Mouse (Mus musculus): ENCODE results near the gene Mx1. TPM values are rescaled to one million over a fixed set of nuclear protein-coding genes. Genes with fewer than 3 reads are reported as not detected.

Mx1 gene
- polyA plus RNA-seq, 1 experiment from 2014 or later: not detected

- 65% methylated on average over 2 of the region's 2 CpGs for WGBS
- no peak overlapping the region for H3K4me2 ChIP-seq (replicated peaks; ENCODE audit: low read depth, low read length)
These were observed 1.4 kb downstream of the Mx1 start for GRCm38 (mm10) chr16:97461271-97461670.

GRCm38 (mm10) chr16:97459831-97460230 lies 2.9 kb downstream of the Mx1 start:
- ATAC-seq (ENCODE audit: low FRiP score, low TSS enrichment): no peak
- no peak overlapping the region for H3K4me3 ChIP-seq (ENCODE audit: low read length)
- H3K27me3 ChIP-seq (ENCODE audit: insufficient read depth, low read length): no peaks in the 10 kb centered on the region
- no peaks in the 10 kb centered on the region for H3K36me3 ChIP-seq (ENCODE audit: insufficient read depth, low read length)
- WGBS: 30% methylated on average over 1 of the region's 1 CpGs
- H3K4me2 ChIP-seq (replicated peaks; ENCODE audit: low read depth, low read length): no peak overlapping the region
- no peaks in the 10 kb centered on the region for H3K4me1 ChIP-seq (ENCODE audit: insufficient read depth, low read length)
- no peak overlapping the region for H3K27ac ChIP-seq (ENCODE audit: low read length)
- no peak overlapping the region for H3K9ac ChIP-seq (replicated peaks; ENCODE audit: low read length)
- H3K9me3 ChIP-seq (ENCODE audit: low read length): no peaks in the 10 kb centered on the region; the same call in 1 of the 2 replicates

More at GRCm38 (mm10) chr16:97461271-97461670, 1.4 kb downstream of the Mx1 start:
- no peaks in the 10 kb centered on the region for H3K36me3 ChIP-seq (ENCODE audit: insufficient read depth, low read length)
- H3K27me3 ChIP-seq (ENCODE audit: insufficient read depth, low read length): no peaks in the 10 kb centered on the region
- no peak overlapping the region for H3K9ac ChIP-seq (replicated peaks; ENCODE audit: low read length)
- no peaks in the 10 kb centered on the region for H3K4me1 ChIP-seq (ENCODE audit: insufficient read depth, low read length)
- no peaks in the 10 kb centered on the region; the same call in 1 of the 2 replicates for H3K9me3 ChIP-seq (ENCODE audit: low read length)
- no peak for ATAC-seq (ENCODE audit: low FRiP score, low TSS enrichment)
- no peak overlapping the region for H3K27ac ChIP-seq (ENCODE audit: low read length)
- no peak overlapping the region for H3K4me3 ChIP-seq (ENCODE audit: low read length)

DNA sequence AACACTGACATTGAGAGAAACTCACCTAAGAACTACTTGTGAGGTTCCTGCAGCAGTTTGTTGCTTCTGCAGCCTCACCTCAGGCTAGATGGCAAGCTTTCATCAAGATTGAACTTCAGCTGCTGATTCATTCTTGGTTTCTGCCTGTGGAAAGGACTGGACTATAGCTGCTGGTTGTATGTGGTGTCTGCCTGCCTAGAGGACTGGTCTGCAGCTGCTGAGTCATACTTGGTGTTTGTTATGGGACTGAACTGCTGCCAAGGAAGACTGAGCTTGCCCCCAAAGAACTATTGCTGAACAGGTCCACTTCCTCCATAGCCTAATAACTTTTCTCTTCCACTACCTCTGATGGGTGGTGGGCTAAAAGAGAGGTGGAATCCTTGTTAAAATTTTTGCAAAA lies 15.3 kb downstream of the Mx1 start:
- no peaks in the 10 kb centered on the region for H3K27me3 ChIP-seq (ENCODE audit: insufficient read depth, low read length)
- H3K4me1 ChIP-seq (ENCODE audit: insufficient read depth, low read length): no peaks in the 10 kb centered on the region
- no peaks in the 10 kb centered on the region for H3K36me3 ChIP-seq (ENCODE audit: insufficient read depth, low read length)
- ATAC-seq (ENCODE audit: low FRiP score, low TSS enrichment): no peak
- H3K4me3 ChIP-seq (ENCODE audit: low read length): no peak overlapping the region
- no peak overlapping the region for H3K9ac ChIP-seq (replicated peaks; ENCODE audit: low read length)
- H3K27ac ChIP-seq (ENCODE audit: low read length): no peak overlapping the region
- H3K9me3 ChIP-seq (ENCODE audit: low read length): no peaks in the 10 kb centered on the region
- H3K4me2 ChIP-seq (replicated peaks; ENCODE audit: low read depth, low read length): no peak overlapping the region

DNA sequence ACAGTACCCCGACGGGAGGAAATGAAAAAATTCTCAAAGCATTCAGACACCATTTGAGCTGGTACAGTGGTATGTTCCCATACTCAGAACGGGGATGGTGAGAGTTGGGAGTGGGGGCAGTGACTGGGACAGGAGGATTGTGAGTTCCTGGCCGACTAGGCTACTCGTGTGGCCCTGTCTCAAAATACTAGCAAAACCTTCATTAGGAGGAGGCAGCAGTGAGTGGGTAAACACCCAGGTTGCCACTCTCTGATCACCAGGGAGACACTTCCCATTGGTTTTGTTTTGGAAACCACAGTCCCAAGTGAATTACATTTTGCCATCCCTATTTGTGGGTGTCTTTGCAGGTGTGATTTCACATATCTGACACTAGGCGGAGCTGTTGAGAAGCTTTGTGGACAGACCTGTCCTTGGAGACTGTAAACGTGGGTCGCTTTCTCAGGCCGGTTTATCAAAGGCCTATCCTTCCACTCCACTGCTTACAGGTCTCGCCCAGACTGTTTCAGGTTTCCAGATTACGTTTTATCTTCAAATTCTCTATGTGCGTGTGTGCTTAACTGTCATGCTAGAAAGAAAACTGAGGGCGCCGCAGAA lies 18.9 kb downstream of the Mx1 start:
- Histone ChIP-seq H3K4me1 (ENCODE audit: insufficient read depth, low read length) (no peaks in the 10 kb centered on the region), H3K36me3 (ENCODE audit: insufficient read depth, low read length) (no peaks in the 10 kb centered on the region), H3K27me3 (ENCODE audit: insufficient read depth, low read length) (no peaks in the 10 kb centered on the region), H3K27ac (ENCODE audit: low read length) (no peak overlapping the region), H3K9ac (replicated peaks; ENCODE audit: low read length) (no peak overlapping the region), H3K9me3 (ENCODE audit: low read length) (no peaks in the 10 kb centered on the region), H3K4me2 (replicated peaks; ENCODE audit: low read depth, low read length) (no peak overlapping the region), H3K4me3 (ENCODE audit: low read length) (no peak overlapping the region)
- ATAC-seq (ENCODE audit: low FRiP score, low TSS enrichment): peak; percentile 82; the same call in 1 of the 2 replicates
- WGBS: 46% methylated on average over 14 of the region's 14 CpGs

- no peaks in the 10 kb centered on the region for H3K9me3 ChIP-seq (ENCODE audit: low read length)
- H3K27me3 ChIP-seq (ENCODE audit: insufficient read depth, low read length): no peaks in the 10 kb centered on the region
- no peaks in the 10 kb centered on the region for H3K36me3 ChIP-seq (ENCODE audit: insufficient read depth, low read length)
- no peak overlapping the region for H3K9ac ChIP-seq (replicated peaks; ENCODE audit: low read length)
- no peak overlapping the region for H3K4me3 ChIP-seq (ENCODE audit: low read length)
- H3K4me2 ChIP-seq (replicated peaks; ENCODE audit: low read depth, low read length): no peak overlapping the region
- WGBS: 64% methylated on average over 9 of the region's 9 CpGs
- H3K27ac ChIP-seq (ENCODE audit: low read length): no peak overlapping the region
- H3K4me1 ChIP-seq (ENCODE audit: insufficient read depth, low read length): no peaks in the 10 kb centered on the region
- no peak for ATAC-seq (ENCODE audit: low FRiP score, low TSS enrichment)
These were observed 20.7 kb downstream of the Mx1 start for GRCm38 (mm10) chr16:97441967-97442366.

GRCm38 (mm10) chr16:97438191-97438590 lies 24.5 kb downstream of the Mx1 start:
- H3K4me2 ChIP-seq (replicated peaks; ENCODE audit: low read depth, low read length): no peak overlapping the region
- 85% methylated on average over 3 of the region's 3 CpGs for WGBS
- H3K27me3 ChIP-seq (ENCODE audit: insufficient read depth, low read length): no peaks in the 10 kb centered on the region
- no peak overlapping the region for H3K4me3 ChIP-seq (ENCODE audit: low read length)
- no peaks in the 10 kb centered on the region for H3K4me1 ChIP-seq (ENCODE audit: insufficient read depth, low read length)
- no peaks in the 10 kb centered on the region for H3K9me3 ChIP-seq (ENCODE audit: low read length)
- no peak overlapping the region for H3K27ac ChIP-seq (ENCODE audit: low read length)
- no peak for ATAC-seq (ENCODE audit: low FRiP score, low TSS enrichment)
- no peaks in the 10 kb centered on the region for H3K36me3 ChIP-seq (ENCODE audit: insufficient read depth, low read length)
- no peak overlapping the region for H3K9ac ChIP-seq (replicated peaks; ENCODE audit: low read length)

- ATAC-seq (ENCODE audit: low FRiP score, low TSS enrichment): no peak
- Histone ChIP-seq H3K36me3 (ENCODE audit: insufficient read depth, low read length) (no peaks in the 10 kb centered on the region), H3K9me3 (ENCODE audit: low read length) (no peaks in the 10 kb centered on the region), H3K9ac (replicated peaks; ENCODE audit: low read length) (no peak overlapping the region), H3K27me3 (ENCODE audit: insufficient read depth, low read length) (no peaks in the 10 kb centered on the region), H3K4me2 (replicated peaks; ENCODE audit: low read depth, low read length) (no peak overlapping the region), H3K4me1 (ENCODE audit: insufficient read depth, low read length) (no peaks in the 10 kb centered on the region), H3K27ac (ENCODE audit: low read length) (no peak overlapping the region), H3K4me3 (ENCODE audit: low read length) (no peak overlapping the region)
- WGBS: 6% methylated on average over 1 of the region's 1 CpGs
These were observed 25.2 kb downstream of the Mx1 start for GRCm38 (mm10) chr16:97437448-97438056.

DNA sequence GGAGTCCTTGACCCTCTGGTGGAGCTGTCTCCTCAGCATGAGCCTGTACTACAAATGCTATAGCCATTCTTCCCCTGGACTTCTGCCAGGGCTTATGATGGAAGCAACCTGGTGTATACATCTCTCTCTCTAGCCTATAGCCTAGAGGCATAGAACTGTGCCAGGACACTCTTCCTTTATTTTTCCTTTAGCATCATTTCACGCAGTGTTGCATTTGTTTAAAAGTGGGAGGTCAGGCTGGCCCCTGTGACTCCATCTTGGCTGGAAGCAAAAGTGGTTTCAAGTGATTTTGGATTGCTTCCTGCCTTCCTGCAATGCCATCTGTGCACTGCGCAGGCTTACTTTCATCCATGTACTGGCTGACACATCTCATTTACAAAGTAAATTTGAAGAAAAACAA lies 28.5 kb downstream of the Mx1 start:
- H3K9ac ChIP-seq (replicated peaks; ENCODE audit: low read length): no peak overlapping the region
- 77% methylated on average over 2 of the region's 2 CpGs for WGBS
- H3K36me3 ChIP-seq (ENCODE audit: insufficient read depth, low read length): no peaks in the 10 kb centered on the region
- H3K27me3 ChIP-seq (ENCODE audit: insufficient read depth, low read length): no peaks in the 10 kb centered on the region
- no peak for ATAC-seq (ENCODE audit: low FRiP score, low TSS enrichment)
- no peak overlapping the region for H3K4me2 ChIP-seq (replicated peaks; ENCODE audit: low read depth, low read length)
- H3K4me3 ChIP-seq (ENCODE audit: low read length): no peak overlapping the region
- H3K9me3 ChIP-seq (ENCODE audit: low read length): no peaks in the 10 kb centered on the region
- no peaks in the 10 kb centered on the region for H3K4me1 ChIP-seq (ENCODE audit: insufficient read depth, low read length)
- no peak overlapping the region for H3K27ac ChIP-seq (ENCODE audit: low read length)

DNA sequence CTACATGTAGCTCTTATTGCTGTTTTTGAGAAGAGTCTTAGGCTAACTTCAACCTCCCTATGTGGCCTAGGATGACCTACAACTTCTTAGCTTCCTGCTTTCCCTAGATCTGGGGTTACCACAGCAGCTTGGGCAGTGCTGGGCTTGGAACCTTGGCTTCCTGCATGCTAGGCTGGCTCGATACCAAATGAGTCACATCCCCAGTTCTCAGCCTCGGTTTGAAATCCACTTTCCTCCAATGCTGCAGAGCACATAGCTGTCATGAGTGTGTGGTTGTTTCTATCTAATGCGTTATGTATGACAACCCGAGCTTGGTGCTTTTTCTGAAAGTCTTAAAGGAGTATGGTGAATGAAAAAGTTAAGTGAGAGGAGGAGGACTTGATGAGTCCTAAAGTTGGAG lies 31.4 kb downstream of the Mx1 start:
- H3K27me3 ChIP-seq (ENCODE audit: insufficient read depth, low read length): no peaks in the 10 kb centered on the region
- 76% methylated on average over 4 of the region's 4 CpGs for WGBS
- ATAC-seq (ENCODE audit: low FRiP score, low TSS enrichment): no peak
- H3K27ac ChIP-seq (ENCODE audit: low read length): no peak overlapping the region
- no peak overlapping the region for H3K4me3 ChIP-seq (ENCODE audit: low read length)
- no peaks in the 10 kb centered on the region for H3K9me3 ChIP-seq (ENCODE audit: low read length)
- no peaks in the 10 kb centered on the region for H3K4me1 ChIP-seq (ENCODE audit: insufficient read depth, low read length)
- no peaks in the 10 kb centered on the region for H3K36me3 ChIP-seq (ENCODE audit: insufficient read depth, low read length)
- H3K9ac ChIP-seq (replicated peaks; ENCODE audit: low read length): no peak overlapping the region
- H3K4me2 ChIP-seq (replicated peaks; ENCODE audit: low read depth, low read length): no peak overlapping the region

DNA sequence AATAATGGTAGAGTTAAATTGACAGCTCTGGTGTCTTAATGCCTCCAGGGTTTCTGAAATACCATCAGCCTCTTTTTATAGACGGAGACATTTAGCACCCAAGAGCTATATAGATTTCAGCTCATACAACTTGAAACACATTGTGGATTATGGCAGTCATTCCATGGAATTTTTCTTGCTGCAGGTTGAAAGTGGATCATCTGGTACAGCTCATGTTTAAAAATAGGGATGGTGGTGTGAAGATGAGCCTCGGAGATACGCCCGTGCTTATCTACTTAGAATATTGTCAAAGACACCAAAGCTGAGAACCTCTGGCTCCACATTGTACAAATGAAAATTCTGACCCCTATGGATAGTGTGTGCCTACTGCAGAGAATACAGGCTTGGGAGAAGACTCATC lies 32.6 kb downstream of the Mx1 start:
- Histone ChIP-seq H3K36me3 (ENCODE audit: insufficient read depth, low read length) (no peaks in the 10 kb centered on the region), H3K9me3 (ENCODE audit: low read length) (no peaks in the 10 kb centered on the region), H3K27me3 (ENCODE audit: insufficient read depth, low read length) (no peaks in the 10 kb centered on the region), H3K9ac (replicated peaks; ENCODE audit: low read length) (no peak overlapping the region), H3K4me3 (ENCODE audit: low read length) (no peak overlapping the region), H3K4me2 (replicated peaks; ENCODE audit: low read depth, low read length) (no peak overlapping the region), H3K27ac (ENCODE audit: low read length) (no peak overlapping the region), H3K4me1 (ENCODE audit: insufficient read depth, low read length) (no peaks in the 10 kb centered on the region)
- ATAC-seq (ENCODE audit: low FRiP score, low TSS enrichment): no peak
- WGBS: 94% methylated on average over 4 of the region's 4 CpGs
